Mouse (Mus musculus) lung, postnatal 36 days (tissue): ENCODE measurements around the gene Kit.

ENCODE experiments used
- DNase-seq: peaks from one replicate; pipeline ENCODE4 v3.0.0; 2022; ENCODE audit warnings: mixed read lengths

The Kit gene

DNA sequence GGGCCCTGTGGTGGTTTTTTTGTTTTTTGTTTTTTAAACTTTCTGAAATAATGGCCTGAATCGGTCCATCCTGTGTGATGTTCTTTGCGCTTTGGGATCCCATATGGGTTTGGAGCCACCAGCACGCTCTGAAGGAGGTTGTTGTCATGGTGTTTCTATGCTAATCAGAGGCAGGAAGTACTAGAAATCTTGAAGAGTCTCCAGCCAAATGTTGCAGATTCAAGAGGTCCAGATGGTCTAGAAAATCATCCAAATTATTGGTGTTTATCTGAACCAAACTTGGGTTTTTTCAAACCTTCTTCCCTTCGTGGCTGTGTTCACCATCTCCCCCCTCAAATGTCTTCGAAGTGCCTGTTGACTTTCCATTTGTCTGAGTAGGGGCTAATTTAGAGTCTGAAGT is 72.3 kb downstream of the Kit start:
- no peak for DNase-seq

DNA sequence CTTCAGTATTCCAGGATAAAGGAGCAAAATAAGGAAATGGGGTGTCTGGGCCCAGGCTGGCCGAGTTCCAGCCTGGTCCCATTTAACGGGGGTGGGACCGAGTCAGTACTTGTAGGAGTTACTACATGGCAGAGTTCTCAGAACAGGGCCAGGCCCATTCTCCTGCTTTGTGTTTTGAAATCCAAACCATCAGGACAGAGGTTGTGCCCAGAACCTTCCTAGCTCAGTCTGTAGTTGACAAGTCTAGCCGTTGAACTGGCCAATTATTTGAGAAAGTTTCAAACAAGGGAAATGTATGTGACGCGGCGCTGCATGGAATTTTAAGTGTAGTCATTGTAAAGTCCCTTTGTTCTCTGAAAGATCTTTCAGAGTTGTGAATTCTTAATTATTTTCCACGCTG is 75.8 kb downstream of the Kit start:
- no peak for DNase-seq

DNA sequence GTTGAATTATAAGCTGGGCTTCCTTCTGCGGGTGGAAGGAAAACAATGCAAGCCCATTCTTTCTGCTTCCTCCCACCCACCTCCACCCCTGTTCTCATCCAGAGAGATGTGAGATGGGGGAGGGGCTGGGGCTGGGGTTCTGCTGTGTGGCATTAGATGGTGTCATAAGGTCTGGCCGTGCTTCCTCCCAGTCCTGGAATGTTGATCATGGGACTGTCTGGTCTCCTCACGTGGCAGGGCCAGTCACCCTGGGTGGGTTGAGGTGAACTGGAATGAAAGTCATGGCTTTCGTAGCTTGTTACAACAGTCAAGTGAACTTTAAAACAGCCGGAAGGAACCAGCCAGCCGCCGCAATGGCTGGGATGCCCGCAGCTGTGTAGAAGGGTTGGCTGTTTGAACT is 78.7 kb downstream of the Kit start:
- DNase-seq, result no peak

DNA sequence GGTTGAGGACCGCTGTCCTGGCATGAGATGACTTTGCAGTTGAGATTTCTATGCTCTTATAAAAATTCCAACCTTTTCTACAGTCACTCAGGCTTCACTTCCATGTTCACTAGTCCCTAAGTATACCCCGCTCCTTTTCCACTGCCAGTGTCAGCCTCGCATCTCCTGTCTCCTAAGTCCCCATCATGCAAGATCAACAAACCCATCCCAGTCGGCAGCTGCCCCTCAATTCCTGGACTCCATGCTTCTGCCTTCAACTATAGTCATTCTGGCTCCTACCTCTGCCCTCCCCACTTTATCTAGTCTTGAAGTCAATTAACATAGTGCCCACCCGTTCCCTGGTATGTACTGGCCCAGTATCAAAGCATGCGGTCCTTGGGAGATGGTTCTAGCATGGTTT is 83.9 kb downstream of the Kit start:
- no peak for DNase-seq

DNA sequence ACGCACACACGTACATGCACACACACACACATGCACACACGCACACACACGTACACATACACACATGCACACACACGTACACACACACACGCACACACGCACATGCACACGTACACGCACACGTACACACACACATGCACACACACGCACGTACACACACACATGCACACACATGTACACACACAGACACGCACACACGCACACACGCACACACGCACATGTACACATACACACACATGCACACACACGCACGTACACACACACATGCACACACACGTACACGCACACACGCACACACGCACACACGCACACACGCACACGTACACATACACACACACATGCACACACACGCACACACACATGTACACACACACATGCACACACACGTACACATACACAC is 85.6 kb downstream of the Kit start:
- DNase-seq, result no peak

DNA sequence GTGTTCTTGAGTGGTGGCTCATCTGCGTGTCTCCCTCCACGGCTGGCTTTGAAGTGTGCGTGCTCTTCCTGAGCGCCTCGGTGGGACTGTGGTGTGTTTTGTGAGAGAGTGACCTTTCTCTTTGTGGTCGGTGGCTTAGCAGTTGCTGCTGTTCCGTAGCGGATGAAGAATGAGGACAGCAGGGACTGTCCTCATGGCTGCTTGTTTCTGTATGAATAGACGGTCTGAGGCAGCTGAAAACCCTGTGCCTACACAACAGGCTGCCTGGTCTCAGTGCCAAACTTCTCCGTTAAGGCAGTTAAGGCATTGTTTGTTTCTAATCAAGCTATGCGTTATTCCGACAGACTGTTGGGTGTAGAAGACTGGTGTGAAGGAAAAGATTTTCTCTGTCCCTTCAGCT is 87.8 kb downstream of the Kit start:
- no peak for DNase-seq

DNA sequence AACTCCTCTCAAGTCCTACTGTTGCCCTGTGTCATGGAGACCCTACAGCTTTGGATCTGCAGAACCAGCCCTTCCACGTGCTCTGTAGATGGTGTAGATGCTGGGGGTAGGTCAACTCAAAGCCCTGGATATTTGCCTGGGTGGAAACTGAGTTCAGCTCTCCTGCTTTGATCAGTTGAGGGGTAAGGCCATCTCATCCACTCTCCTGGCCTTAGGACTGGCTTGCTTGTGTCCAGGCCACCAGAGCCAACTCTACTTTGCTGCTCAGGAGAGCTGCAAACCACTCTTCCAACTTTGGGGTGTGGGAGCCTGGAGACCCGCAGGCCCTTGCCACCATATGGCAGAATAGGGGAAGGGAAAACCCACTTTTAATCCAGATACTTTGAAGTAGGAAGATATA is 89.1 kb downstream of the Kit start:
- DNase-seq, result no peak

DNA sequence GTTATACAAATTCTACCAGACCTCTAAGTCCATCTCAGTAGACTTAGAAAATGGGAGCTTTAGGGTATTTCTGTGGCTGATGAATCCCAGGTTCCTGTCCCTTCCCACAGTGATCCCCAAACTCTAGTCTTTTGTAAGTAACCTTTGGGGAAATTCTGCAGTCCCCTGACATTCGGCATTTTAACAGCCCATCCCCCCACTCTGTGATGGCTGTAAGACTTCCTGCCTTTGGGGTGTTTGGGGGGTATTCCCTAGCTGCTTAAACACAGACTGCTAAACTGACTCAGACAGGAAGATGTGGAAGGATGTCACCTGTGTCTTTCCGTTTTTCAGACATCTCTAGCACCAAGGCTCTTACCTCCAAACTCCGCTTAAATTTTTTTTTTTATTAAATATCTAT is 92.4 kb downstream of the Kit start:
- DNase-seq, result no peak

DNA sequence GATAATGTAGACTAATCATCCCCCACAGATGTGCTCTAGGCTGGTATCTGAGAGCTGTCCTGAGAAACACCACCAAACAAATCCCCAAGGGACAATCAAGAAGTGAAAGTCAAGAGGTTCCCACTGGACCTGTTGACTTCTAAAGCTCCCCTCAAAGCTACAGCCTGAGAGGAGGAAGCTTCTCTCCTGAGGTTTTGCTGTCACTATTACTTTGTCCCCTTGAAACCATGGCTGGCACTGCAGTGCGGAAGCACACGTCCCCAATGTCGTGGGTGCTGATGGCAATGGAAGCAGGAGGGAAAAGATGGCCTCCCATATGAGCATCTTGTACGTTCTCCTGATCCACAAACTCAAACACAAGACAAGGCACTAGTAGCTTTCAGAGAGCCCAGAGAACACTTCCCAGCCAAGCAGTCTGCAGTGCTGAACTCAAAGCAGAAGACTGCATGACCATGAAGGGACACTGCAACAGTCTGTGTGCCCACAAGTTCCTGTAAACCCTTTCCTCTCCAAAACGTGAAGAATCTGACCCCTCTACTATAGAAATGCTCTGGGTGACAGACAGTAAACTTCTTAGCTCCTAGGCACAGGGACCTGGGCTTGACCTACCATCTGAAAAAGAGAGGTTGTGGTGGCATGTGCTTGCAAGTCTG is 96.5 kb downstream of the Kit start:
- DNase-seq, result no peak

DNA sequence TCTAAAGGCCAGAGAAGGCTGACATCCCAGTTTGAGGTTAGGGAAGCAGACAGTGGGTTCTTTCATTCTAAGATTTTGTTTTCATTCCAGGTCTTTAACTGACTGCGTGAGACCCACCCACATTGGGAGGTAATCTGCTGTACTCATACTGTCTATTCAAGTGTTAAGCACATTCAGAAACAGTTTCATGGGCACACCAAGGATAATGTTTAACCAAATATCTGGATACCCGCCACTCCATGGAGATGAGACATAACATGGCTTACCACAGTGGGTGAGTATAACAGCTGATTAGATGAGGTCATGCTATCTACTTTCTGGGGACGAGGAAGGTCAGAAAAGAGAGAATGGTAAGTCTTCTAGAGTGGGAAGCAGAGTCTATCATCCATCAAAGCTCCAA is 101.3 kb downstream of the Kit start:
- no peak for DNase-seq

DNA sequence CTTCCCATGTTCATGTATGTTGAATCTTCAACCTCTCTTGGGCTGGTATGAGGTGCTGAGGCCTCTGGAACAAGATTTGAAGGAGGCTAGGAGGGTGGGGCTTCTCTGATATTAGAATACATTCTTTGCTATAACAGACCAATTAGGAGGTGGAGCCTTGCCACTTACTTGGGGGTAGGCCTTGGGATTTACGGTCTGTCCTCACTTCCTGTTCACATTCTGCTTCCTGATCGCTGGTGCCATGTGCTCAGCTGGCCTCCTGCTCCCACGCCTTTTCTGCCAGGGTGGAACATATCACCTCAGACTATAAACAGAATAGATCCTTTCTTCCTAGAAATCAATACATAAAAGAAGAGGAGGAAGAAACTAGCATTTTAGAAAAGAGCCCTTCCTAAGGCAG is 105.2 kb downstream of the Kit start:
- no peak for DNase-seq

DNA sequence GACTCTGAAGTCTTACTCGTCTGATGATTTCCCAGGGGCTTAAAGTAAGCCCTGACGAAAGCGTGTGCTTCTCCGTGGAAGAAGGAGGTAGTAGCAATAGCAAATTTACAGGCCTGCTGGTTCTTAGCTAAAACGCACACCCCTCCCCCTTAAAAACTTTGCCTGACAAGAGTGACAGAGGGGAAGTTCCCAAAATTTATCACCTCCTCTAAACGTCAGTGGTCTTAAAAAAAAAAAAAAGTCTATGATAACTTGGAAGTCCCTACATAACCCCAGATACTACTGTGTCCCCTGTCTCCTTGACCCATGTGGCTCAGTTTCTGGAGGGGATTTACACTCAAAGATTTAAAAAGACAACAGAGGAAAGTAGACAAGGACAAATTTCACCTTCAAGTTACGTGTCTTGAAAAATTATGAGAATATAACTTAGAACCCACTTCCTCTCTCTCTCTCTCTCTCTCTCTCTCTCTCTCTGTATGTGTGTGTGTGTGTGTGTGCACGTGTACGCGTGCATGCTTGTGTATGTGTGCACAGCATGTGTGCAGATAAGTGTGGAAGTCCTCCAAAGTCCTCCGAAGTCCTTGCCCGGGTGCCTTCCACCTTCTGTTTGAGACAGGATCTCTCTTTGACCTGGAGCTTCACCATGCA is 120.6 kb downstream of the Kit start:
- DNase-seq, result no peak

DNA sequence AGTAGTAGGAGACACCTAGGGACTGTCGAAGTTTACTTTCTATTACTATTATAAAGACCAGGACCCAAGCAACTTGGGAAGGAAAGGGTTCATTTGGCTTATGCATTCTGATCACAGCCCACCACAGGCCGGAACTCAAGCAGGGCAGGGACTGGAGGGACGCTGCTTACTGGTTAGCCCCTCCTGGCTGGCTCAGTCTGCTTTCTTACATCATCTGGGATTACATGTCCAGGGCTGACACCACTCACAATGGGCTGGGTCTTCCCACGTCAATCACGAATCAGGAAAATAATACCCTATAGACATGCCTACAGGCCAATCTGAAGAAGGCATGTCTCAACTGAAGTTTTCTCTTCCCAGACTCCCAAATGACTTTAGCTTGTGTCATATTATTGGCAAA is 122.2 kb downstream of the Kit start:
- no peak for DNase-seq

DNA sequence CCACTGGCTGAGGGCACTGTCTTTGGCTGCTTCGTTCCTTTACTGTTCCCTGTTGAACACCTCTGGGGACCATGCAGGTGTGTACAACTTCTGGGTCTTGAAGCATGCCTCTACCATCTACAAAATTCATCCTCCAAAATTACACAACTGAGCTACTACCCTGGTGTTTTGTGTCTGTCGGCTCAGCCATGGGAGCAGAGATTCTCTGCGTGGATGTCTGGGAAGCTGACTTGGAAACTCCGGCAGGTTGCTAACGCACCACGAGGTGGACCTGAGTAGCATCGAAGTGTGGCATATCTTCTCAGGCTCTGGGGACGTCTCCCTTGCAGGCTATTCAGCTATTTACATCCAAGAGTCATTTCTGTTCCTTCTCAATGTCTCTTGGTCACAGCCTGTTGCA is 123.8 kb downstream of the Kit start:
- no peak for DNase-seq

DNA sequence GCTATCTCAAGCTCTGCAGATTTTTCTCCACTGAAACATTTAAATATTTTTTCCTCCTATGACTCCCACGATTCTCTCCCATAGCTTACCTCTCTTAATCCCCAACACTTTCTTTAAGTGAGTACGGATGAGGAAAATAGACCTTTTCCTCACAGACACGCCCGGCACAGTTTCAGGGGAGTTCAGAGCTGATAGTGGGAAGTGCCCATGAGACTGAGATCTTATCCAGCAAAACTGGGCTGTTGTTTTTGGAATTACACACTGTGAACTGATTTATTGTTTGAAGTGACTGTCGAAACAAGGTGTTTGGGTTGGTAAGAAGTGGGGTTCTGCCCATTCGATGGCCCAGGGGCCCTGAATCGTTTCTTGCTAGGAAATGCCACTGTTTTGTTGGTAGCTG is 124.4 kb downstream of the Kit start:
- DNase-seq, result no peak

DNA sequence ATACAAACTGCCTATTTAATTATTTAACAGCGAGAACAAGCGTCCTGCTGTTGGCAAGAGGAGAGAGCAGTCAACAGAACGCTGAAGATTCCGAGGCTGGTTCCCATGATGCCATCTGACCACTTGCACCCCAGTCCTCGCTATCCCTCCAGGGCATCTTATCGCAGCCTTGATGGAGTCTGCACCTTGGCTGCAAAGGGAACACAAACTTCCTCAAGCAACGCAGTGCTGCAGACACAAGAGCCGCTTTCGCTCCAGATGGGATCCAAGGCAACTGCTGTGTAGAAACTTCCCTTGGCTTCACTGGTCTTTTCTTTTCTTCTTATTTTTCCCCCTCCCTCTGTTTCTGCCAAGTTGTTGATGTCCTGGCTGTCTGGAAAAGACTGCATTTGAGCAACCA is 124.8 kb downstream of the Kit start:
- DNase-seq, result no peak

DNA sequence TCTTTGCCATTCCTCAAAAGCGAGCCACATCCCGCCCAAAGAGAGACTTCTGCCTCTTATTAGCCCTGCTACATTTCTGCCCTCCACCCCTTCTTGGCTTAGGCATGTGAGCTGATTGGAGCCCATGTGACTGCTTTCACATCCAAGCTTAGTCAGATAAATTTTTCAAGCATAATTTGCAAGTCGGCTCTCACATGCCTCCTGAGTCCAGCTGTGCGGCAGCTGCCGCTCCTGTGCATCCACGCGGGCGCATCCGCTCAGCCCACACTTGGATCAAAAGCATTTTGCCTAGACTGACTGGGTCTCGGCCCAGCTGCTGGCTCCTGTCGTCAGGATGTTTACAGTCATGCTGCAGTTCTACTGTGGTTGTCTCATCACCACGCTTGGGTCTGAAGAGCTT is 126.9 kb downstream of the Kit start:
- DNase-seq, result peak; percentile 17

DNA sequence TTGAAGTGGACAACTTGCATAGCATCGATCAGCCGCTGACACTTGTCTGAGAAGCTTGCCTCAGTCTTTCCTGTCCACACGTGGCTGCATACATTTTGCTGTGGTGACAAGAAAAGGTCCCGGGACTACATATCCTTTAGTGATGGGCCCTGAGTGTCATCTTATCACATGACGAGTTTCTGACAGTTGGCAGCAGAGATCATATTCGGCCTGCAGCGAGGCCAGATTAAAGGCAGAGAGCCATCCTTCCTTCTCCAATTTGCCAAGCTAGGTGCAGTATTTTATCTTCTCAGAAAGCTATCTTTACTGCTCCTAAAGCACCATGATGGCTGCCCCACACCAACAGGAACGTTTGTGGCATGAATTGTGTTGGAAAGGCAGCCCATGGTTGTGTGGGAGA is 127.4 kb downstream of the Kit start:
- no peak for DNase-seq

DNA sequence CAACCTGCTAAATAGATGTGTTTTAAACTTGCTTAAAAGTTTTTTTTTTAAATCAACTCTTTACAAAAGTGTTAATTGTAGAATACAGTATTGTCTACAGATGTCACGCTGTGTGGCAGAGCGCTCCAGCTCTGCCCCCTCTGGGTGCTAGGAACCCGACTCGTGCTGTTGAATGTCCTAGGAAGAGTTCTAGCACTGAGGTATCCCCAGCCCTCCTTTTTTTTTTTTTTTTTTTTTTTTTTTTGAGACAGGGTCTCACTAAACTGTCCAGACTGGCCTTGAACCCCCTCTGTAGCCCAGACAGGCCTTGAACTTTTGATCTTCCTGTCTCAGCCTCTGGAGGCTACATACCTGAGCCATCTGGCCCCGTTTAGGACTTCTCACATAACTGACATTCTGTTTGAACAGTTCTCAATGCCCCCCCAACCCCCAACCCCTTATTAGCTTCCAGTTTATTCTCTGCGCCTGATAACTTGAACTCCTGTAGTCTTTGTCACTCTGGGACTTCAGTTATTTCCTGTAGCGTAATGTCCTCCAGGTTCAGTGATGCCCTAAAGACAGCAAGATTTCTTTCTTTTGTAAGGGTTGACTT is 130.0 kb downstream of the Kit start:
- DNase-seq, result no peak

DNA sequence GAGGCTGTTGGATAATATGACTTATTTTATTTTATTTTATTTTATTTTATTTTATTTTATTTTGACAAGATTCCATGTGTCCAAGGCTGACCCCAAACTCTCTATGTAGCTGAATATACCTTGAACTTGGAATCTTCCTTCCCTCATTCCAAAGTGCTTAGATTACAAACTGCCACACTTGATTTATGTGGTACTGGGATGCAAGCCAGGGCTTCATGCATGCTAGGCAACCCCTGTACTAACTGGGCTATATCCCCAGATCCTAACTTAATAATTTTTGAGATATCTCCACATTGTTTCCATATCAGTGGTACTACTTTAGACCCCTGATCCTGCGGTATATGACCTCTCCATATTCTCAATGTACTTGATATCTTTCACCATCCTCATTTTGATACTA is 130.7 kb downstream of the Kit start:
- DNase-seq, result no peak
